ENCODE assay signal across 8 mouse cellular contexts in the genomic region with DNA sequence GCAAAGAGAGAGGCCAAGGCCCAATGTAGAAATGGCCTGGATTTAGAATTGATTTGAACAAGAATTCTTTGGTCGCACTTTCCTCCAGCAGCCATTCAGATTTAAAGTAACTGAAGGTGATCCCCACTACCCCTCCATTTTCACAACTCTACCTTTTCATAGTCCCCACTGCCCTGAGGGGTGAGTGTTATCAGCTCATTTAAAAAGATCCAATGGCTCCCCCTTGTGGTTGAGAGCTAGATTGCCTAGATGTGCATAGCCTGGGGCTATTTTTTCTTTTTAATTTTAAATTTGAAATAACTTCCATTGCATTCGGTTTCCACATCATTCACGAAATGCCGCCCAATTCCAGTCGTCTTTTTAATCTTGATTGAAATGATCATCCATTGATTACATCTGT. TPM values are rescaled to one million over a fixed set of nuclear protein-coding genes. Genes with fewer than 3 reads are reported as not detected.
DNase-seq lines count a peak whose midpoint lies in the region; ATAC-seq and TF ChIP-seq lines count a peak whose summit lies in the region.

No protein-coding gene starts in this region.

- no peaks in the 10 kb centered on the region for H3K27me3 ChIP-seq in hindbrain, embryonic 14.5 days (ENCODE audit: control insufficient read depth, insufficient read depth, low read length)
- no peaks in the 10 kb centered on the region for H3K27me3 ChIP-seq in hindbrain, embryonic 12.5 days
- H3K27me3 ChIP-seq in MEL (ENCODE audit: control insufficient read depth in 1 of 2, insufficient read depth in 2 of 2, low read length in 2 of 2) = no peaks in the 10 kb centered on the region
- no peaks in the 10 kb centered on the region for H3K27me3 ChIP-seq in liver, embryonic 14.5 days (ENCODE audit: control insufficient read depth, insufficient read depth, low read length)

- 48% methylated on average over 5 of the region's 5 CpGs for WGBS in hindbrain, embryonic 14.5 days
- whole genome bisulfite sequencing in hindbrain, embryonic 12.5 days = 49% methylated on average over 5 of the region's 5 CpGs
- 21% methylated on average over 5 of the region's 5 CpGs for WGBS in liver, embryonic 14.5 days (ENCODE audit: insufficient replicate concordance)

- no peak overlapping the region for H3K4me3 ChIP-seq in hindbrain, embryonic 14.5 days (replicated peaks; ENCODE audit: low read length)
- H3K4me3 ChIP-seq in hindbrain, embryonic 12.5 days = no peak overlapping the region
- no peak overlapping the region for H3K4me3 ChIP-seq in MEL (ENCODE audit: control insufficient read depth in 1 of 2, insufficient read depth in 1 of 2, low read depth in 2 of 2, low read length in 2 of 2)
- no peak overlapping the region for H3K4me3 ChIP-seq in liver, embryonic 14.5 days (ENCODE audit: insufficient read depth in 1 of 2, low read depth in 2 of 2, low read length in 2 of 2)

- TF ChIP-seq RAD21 in MEL (IDR thresholded peaks at IDR 0.05; ENCODE audit: low read depth, low read length) = peak; percentile 87

- H3K36me3 ChIP-seq in hindbrain, embryonic 14.5 days (replicated peaks; ENCODE audit: control insufficient read depth, insufficient read depth) = no peaks in the 10 kb centered on the region
- H3K36me3 ChIP-seq in hindbrain, embryonic 12.5 days = no peaks in the 10 kb centered on the region
- no peaks in the 10 kb centered on the region; a peak in 2 of 4 replicates for H3K36me3 ChIP-seq in MEL (ENCODE audit: control insufficient read depth in 1 of 2, insufficient read depth in 2 of 2, low read length in 2 of 2)
- H3K36me3 ChIP-seq in liver, embryonic 14.5 days (replicated peaks; ENCODE audit: control insufficient read depth, insufficient read depth, low read depth) = no peaks in the 10 kb centered on the region

- DNase-seq in hindbrain, embryonic 14.5 days (ENCODE audit: low spot score) = peak; percentile 53
- DNase-seq in 416B (ENCODE audit: low read depth) (peak; percentile 64), MEL (ENCODE audit: low read depth, low spot score) (peak; percentile 70)
- DNase-seq in cerebellum, postnatal 25 days = peak; percentile 8 to 36
- DNase-seq in liver, embryonic 14.5 days (ENCODE audit: low read depth in 3 of 3, low spot score in 3 of 3) = peak in 2 of 3 experiments; percentile 17 to 28
- no peak for DNase-seq in right cerebral cortex, postnatal 10 days (ENCODE audit: low spot score in 2 of 2)
- no peak for DNase-seq in urinary bladder, postnatal 14 days (ENCODE audit: low spot score)

- H3K27ac ChIP-seq in hindbrain, embryonic 14.5 days = no peak overlapping the region
- no peak overlapping the region for H3K27ac ChIP-seq in hindbrain, embryonic 12.5 days
- no peak overlapping the region for H3K27ac ChIP-seq in MEL (ENCODE audit: control insufficient read depth, low read depth, low read length)
- no peak overlapping the region for H3K27ac ChIP-seq in liver, embryonic 14.5 days

- no peaks in the 10 kb centered on the region for H3K79me2 ChIP-seq in MEL (ENCODE audit: control insufficient read depth, insufficient read depth, low read length, poor library complexity)

- no peak for TF ChIP-seq EP300 in MEL (IDR thresholded peaks at IDR 0.05; ENCODE audit: low read depth in 1 of 2, low read length in 2 of 2)
- no peak for TF ChIP-seq EP300 in liver, embryonic 14.5 days (IDR thresholded peaks at IDR 0.05; ENCODE audit: low read depth)

- no peaks in the 10 kb centered on the region for H3K4me1 ChIP-seq in hindbrain, embryonic 14.5 days (replicated peaks; ENCODE audit: control insufficient read depth, insufficient read depth, low read length)
- no peaks in the 10 kb centered on the region for H3K4me1 ChIP-seq in hindbrain, embryonic 12.5 days
- peaks cover 0 to 10% of the 10 kb centered on the region in 2 experiments; a peak in 1 of 4 replicates for H3K4me1 ChIP-seq in MEL (ENCODE audit: control insufficient read depth in 1 of 2, insufficient read depth in 2 of 2, low read length in 2 of 2)
- H3K4me1 ChIP-seq in liver, embryonic 14.5 days (replicated peaks; ENCODE audit: control insufficient read depth in 2 of 2, insufficient read depth in 2 of 2, low read length in 1 of 2) = no peaks in the 10 kb centered on the region

- no peak overlapping the region for H3K9ac ChIP-seq in hindbrain, embryonic 14.5 days
- no peak overlapping the region for H3K9ac ChIP-seq in hindbrain, embryonic 12.5 days
- no peak overlapping the region for H3K9ac ChIP-seq in MEL (ENCODE audit: control insufficient read depth, low read depth, low read length, poor library complexity, severe bottlenecking)
- no peak overlapping the region for H3K9ac ChIP-seq in liver, embryonic 14.5 days (replicated peaks)

- no peak overlapping the region for H3K4me2 ChIP-seq in hindbrain, embryonic 14.5 days (replicated peaks)
- H3K4me2 ChIP-seq in hindbrain, embryonic 12.5 days (replicated peaks) = no peak overlapping the region
- H3K4me2 ChIP-seq in liver, embryonic 14.5 days (ENCODE audit: low read depth) = no peak overlapping the region

- no peak for ATAC-seq in hindbrain, embryonic 14.5 days (ENCODE audit: low FRiP score)
- ATAC-seq in hindbrain, embryonic 12.5 days (ENCODE audit: low FRiP score) = no peak
- ATAC-seq in liver, embryonic 14.5 days (ENCODE audit: insufficient read depth) = no peak

- H3K9me3 ChIP-seq in hindbrain, embryonic 14.5 days (ENCODE audit: control insufficient read depth, low read length) = no peaks in the 10 kb centered on the region
- H3K9me3 ChIP-seq in hindbrain, embryonic 12.5 days (replicated peaks) = no peaks in the 10 kb centered on the region
- no peaks in the 10 kb centered on the region for H3K9me3 ChIP-seq in MEL (replicated peaks; ENCODE audit: insufficient read depth, low read length)
- no peaks in the 10 kb centered on the region for H3K9me3 ChIP-seq in liver, embryonic 14.5 days (ENCODE audit: control insufficient read depth, low read length)

- peak; percentile 43 to 83 (median 46) for TF ChIP-seq CTCF in MEL (IDR thresholded peaks at IDR 0.05 in 2 of 3, conservative IDR thresholded peaks at IDR 0.05 in 1 of 3; ENCODE audit: control insufficient read depth in 1 of 3, insufficient read depth in 1 of 3, low read depth in 2 of 3, low read length in 3 of 3, poor library complexity in 1 of 3, severe bottlenecking in 1 of 3)
- TF ChIP-seq CTCF in liver, embryonic 14.5 days (IDR thresholded peaks at IDR 0.05; ENCODE audit: low read depth) = peak; percentile 58

- TF ChIP-seq POLR2A in MEL (IDR thresholded peaks at IDR 0.05; ENCODE audit: control insufficient read depth in 1 of 2, insufficient read depth in 1 of 2, low read depth in 1 of 2, low read length in 2 of 2, poor library complexity in 1 of 2) = no peak

TF ChIP-seq in MEL, 35 proteins besides CTCF, POLR2A, EP300 and RAD21:
- TF ChIP-seq HCFC1 (IDR thresholded peaks at IDR 0.05; ENCODE audit: low read depth, low read length) = no peak
- TF ChIP-seq GATA1 (IDR thresholded peaks at IDR 0.05; ENCODE audit: low read depth, low read length) = peak; percentile 65
- TF ChIP-seq ZC3H11A (IDR thresholded peaks at IDR 0.05; ENCODE audit: low read depth, low read length) = peak; percentile 71
- TF ChIP-seq SMC3 (IDR thresholded peaks at IDR 0.05; ENCODE audit: low read depth, low read length) = peak; percentile 73
- TF ChIP-seq ZNF384 (IDR thresholded peaks at IDR 0.05; ENCODE audit: low read depth, low read length) = peak; percentile 30; the same call in 1 of the 2 replicates

RNA-seq across cellular contexts. Expression of a gene that starts 33.5 kb away (rescaled TPM):
- 1.1 and 1.2 TPM in 2 replicates for polyA plus RNA-seq in hindbrain, embryonic 14.5 days (2014; fragmentation: Nextera tagmentation; extraction: Ambion mirVana)
- polyA plus RNA-seq in hindbrain, embryonic 12.5 days (2016; fragmentation: Nextera tagmentation; extraction: Ambion mirVana) = 2.8 and 2.9 TPM in 2 replicates
- total RNA-seq in MEL (2012; rRNA removed) = 17.7 and 19.0 TPM in 2 replicates
- 10 to 100 TPM in 1 of 2 experiments, not detected in 1; 15.7 TPM for polyA plus RNA-seq in MEL (2012; ENCODE audit: insufficient read depth in 1 of 2, insufficient read length in 2 of 2, low read depth in 1 of 2, low replicate concordance in 2 of 2, missing spikeins in 1 of 2)
- polyA plus RNA-seq in liver, embryonic 14.5 days (2012; rRNA removed) = 2.5 and 3.4 TPM in 2 replicates
- 3.5 and 4.1 TPM in 2 replicates for polyA plus RNA-seq in liver, embryonic 14.5 days (2014; fragmentation: Nextera tagmentation; extraction: Ambion mirVana)

RNA-seq across cellular contexts. Expression of a gene that starts 51.6 kb away (rescaled TPM):
- 4.3 and 4.7 TPM in 2 replicates for polyA plus RNA-seq in hindbrain, embryonic 14.5 days (2014; fragmentation: Nextera tagmentation; extraction: Ambion mirVana)
- polyA plus RNA-seq in hindbrain, embryonic 12.5 days (2016; fragmentation: Nextera tagmentation; extraction: Ambion mirVana) = 6.9 and 7.6 TPM in 2 replicates
- not detected in 2 replicates for total RNA-seq in MEL (2012; rRNA removed)
- not detected for polyA plus RNA-seq in MEL (2012; ENCODE audit: insufficient read depth in 1 of 2, insufficient read length in 2 of 2, low read depth in 1 of 2, low replicate concordance in 2 of 2, missing spikeins in 1 of 2)
- polyA plus RNA-seq in liver, embryonic 14.5 days (2012; rRNA removed) = 0.15 and 0.21 TPM in 2 replicates
- polyA plus RNA-seq in liver, embryonic 14.5 days (2014; fragmentation: Nextera tagmentation; extraction: Ambion mirVana) = 0.44 and 0.50 TPM in 2 replicates

Comparison
In these comparisons a context has a peak if more than half of its experiments do, and no peak if none do; other contexts are left out.
1. DNase-seq: peak in hindbrain, embryonic 14.5 days (single experiment), 416B (single experiment), MEL (single experiment), cerebellum, postnatal 25 days (2 of 2) and liver, embryonic 14.5 days (2 of 3); none in right cerebral cortex, postnatal 10 days (0 of 2) and urinary bladder, postnatal 14 days (single experiment).